Mouse (Mus musculus): ENCODE measurements around the gene Gcnt3. TPM values are rescaled to one million over a fixed set of nuclear protein-coding genes. Genes with fewer than 3 reads are reported as not detected.

Gene Gcnt3
- polyA plus RNA-seq, 1 experiment from 2014 or later, result 0.05 TPM

GRCm38 (mm10) chr9:69986571-69986970, 51.3 kb downstream of the Gcnt3 start:
- WGBS, result 78% methylated on average over 5 of the region's 5 CpGs
- Histone ChIP-seq H3K27me3 (ENCODE audit: control insufficient read depth, insufficient read depth, low read depth, low read length) (no peaks in the 10 kb centered on the region), H3K9me3 (ENCODE audit: control insufficient read depth, low read length) (no peaks in the 10 kb centered on the region), H3K4me3 (ENCODE audit: low read length) (no peak overlapping the region), H3K4me1 (replicated peaks; ENCODE audit: control insufficient read depth, insufficient read depth, low read length) (peaks cover 10% of the 10 kb centered on the region), H3K27ac (ENCODE audit: low read length) (no peak overlapping the region), H3K9ac (ENCODE audit: low read length) (no peak overlapping the region), H3K36me3 (ENCODE audit: control insufficient read depth, insufficient read depth, low read length) (no peaks in the 10 kb centered on the region), H3K4me2 (ENCODE audit: low read depth, low read length) (no peak overlapping the region)
- ATAC-seq (ENCODE audit: low read depth), result no peak

DNA sequence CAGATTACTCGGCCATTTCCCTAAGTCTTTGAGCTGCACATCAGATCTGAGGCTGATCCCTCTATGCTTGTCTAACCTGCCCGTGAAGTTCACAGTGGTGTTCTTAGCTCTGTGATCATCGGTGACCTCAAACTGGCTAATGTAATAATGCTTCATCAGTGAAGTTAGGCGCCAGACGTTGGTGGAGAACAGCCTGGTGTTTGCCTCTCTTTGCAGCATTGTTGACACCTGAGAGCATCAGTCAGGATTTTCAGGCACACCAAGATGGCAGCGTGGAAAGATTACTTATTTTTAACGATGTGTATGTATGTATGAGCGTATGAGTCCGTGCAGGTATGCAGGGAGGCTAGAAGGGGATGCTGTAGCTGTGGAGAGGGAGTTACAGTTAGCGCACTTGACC, 51.8 kb downstream of the Gcnt3 start:
- peaks cover 10% of the 10 kb centered on the region for H3K4me1 ChIP-seq (replicated peaks; ENCODE audit: control insufficient read depth, insufficient read depth, low read length)
- H3K27me3 ChIP-seq (ENCODE audit: control insufficient read depth, insufficient read depth, low read depth, low read length), result no peaks in the 10 kb centered on the region
- H3K9ac ChIP-seq (ENCODE audit: low read length), result no peak overlapping the region
- no peaks in the 10 kb centered on the region for H3K9me3 ChIP-seq (ENCODE audit: control insufficient read depth, low read length)
- no peak for ATAC-seq (ENCODE audit: low read depth)
- no peaks in the 10 kb centered on the region for H3K36me3 ChIP-seq (ENCODE audit: control insufficient read depth, insufficient read depth, low read length)
- no peak overlapping the region for H3K4me2 ChIP-seq (ENCODE audit: low read depth, low read length)
- H3K27ac ChIP-seq (ENCODE audit: low read length), result no peak overlapping the region
- H3K4me3 ChIP-seq (ENCODE audit: low read length), result no peak overlapping the region
- WGBS, result 72% methylated on average over 10 of the region's 10 CpGs

GRCm38 (mm10) chr9:69985526-69985925, 52.4 kb downstream of the Gcnt3 start:
- ATAC-seq (ENCODE audit: low read depth), result no peak
- no peak overlapping the region for H3K4me3 ChIP-seq (ENCODE audit: low read length)
- H3K27ac ChIP-seq (ENCODE audit: low read length), result no peak overlapping the region
- no peaks in the 10 kb centered on the region for H3K9me3 ChIP-seq (ENCODE audit: control insufficient read depth, low read length)
- H3K36me3 ChIP-seq (ENCODE audit: control insufficient read depth, insufficient read depth, low read length), result no peaks in the 10 kb centered on the region
- H3K4me1 ChIP-seq (replicated peaks; ENCODE audit: control insufficient read depth, insufficient read depth, low read length), result peaks cover 6% of the 10 kb centered on the region
- 72% methylated on average over 1 of the region's 1 CpGs for WGBS
- no peaks in the 10 kb centered on the region for H3K27me3 ChIP-seq (ENCODE audit: control insufficient read depth, insufficient read depth, low read depth, low read length)
- no peak overlapping the region for H3K9ac ChIP-seq (ENCODE audit: low read length)
- H3K4me2 ChIP-seq (ENCODE audit: low read depth, low read length), result no peak overlapping the region

Other genes starting within 250 kb of the Gcnt3 start
- gene Bnip2, start 48.6 kb downstream of the Gcnt3 start, polyA plus RNA-seq (2015; fragmentation: Nextera tagmentation; extraction: Ambion mirVana), result 120 and 124 TPM in 2 replicates
- gene Gtf2a2, start 25.5 kb downstream of the Gcnt3 start, polyA plus RNA-seq (2015; fragmentation: Nextera tagmentation; extraction: Ambion mirVana), result 178 and 180 TPM in 2 replicates
- gene Fam81a, start 104.5 kb upstream of the Gcnt3 start, polyA plus RNA-seq (2015; fragmentation: Nextera tagmentation; extraction: Ambion mirVana), result 7.4 and 8.6 TPM in 2 replicates
- gene Myo1e, start 169.3 kb upstream of the Gcnt3 start, polyA plus RNA-seq (2015; fragmentation: Nextera tagmentation; extraction: Ambion mirVana), result 46.2 and 50.1 TPM in 2 replicates